Mouse (Mus musculus) heart, adult 2 months (tissue): ENCODE measurements around the gene Gtpbp2. TPM values are rescaled to one million over a fixed set of nuclear protein-coding genes. Genes with fewer than 3 reads are reported as not detected.
A peak's percentile ranks its signal among the peaks of the same experiment; 100 is the strongest.

ENCODE experiments used
- DNase-seq, 2 experiments: peaks; one replicate each; pipeline ENCODE4 v3.0.0; 2021
- H3K27ac ChIP-seq: fragments of 200-600 bp; 2 replicates; pipeline ENCODE4 v1.8.1; 2022
- H3K27me3 ChIP-seq: fragments of 200-500 bp; 2 replicates; pipeline ENCODE4 v1.6.1; 2012; ENCODE audit warnings: mild to moderate bottlenecking, low read length, inconsistent platforms, mixed read lengths; ENCODE audit not compliant: control insufficient read depth, insufficient read depth
- H3K36me3 ChIP-seq: fragments of 200-500 bp; 2 replicates; pipeline ENCODE4 v1.6.1; 2012; ENCODE audit warnings: low read length, inconsistent platforms; ENCODE audit not compliant: control insufficient read depth, insufficient read depth
- H3K4me1 ChIP-seq: fragments of 200-500 bp; 2 replicates; pipeline ENCODE4 v1.6.1; 2011; ENCODE audit warnings: low read length; ENCODE audit not compliant: control insufficient read depth, insufficient read depth
- H3K4me3 ChIP-seq: fragments of 200-600 bp; 2 replicates; pipeline ENCODE4 v1.8.1; 2022
- H3K79me2 ChIP-seq: fragments of 200-500 bp; replicated peaks from 2 replicates; pipeline ENCODE4 v1.6.1; 2012; ENCODE audit warnings: mild to moderate bottlenecking, inconsistent platforms, low read length, moderate library complexity, mixed read lengths; ENCODE audit not compliant: control insufficient read depth, insufficient read depth
- H3K9ac ChIP-seq: fragments of 200-500 bp; 2 replicates; pipeline ENCODE4 v1.6.1; 2012; ENCODE audit warnings: low read depth, mild to moderate bottlenecking, control low read depth, inconsistent platforms, low read length, mixed read lengths
- CTCF ChIP-seq: fragments of 200-600 bp; IDR thresholded peaks from 2 replicates; pipeline ENCODE4 v1.8.1; 2022; ENCODE audit warnings: antibody characterized with exemption, mild to moderate bottlenecking, moderate library complexity
- EP300 ChIP-seq: fragments of 200-500 bp; IDR thresholded peaks from 2 replicates; pipeline ENCODE4 v1.6.1; 2011; ENCODE audit warnings: low read depth, low read length, control low read depth; ENCODE audit not compliant: insufficient read depth
- POLR2A ChIP-seq: fragments of 200-500 bp; IDR thresholded peaks from 2 replicates; pipeline ENCODE4 v1.6.1; 2011; ENCODE audit warnings: mild to moderate bottlenecking, low read depth, low read length, control low read depth; ENCODE audit not compliant: insufficient read depth
- WGBS: fragments of 180-500 bp; shearing (Covaris S2); methylation state at CpG from one replicate; pipeline ENCODE4 v1.1.7; 2018; 5-methylcytosine and 5-hydroxymethylcytosine counted together
- intact Hi-C: fragments of 180-260 bp; cut with DNase I; formaldehyde crosslinking; loops from one replicate; pipeline ENCODE4 v1.15.1; 2025
- polyA plus RNA-seq: library from polyadenylated mRNA; depleted of rRNA; stranded (reverse); fragments of >200 nt; gene quantifications from 2 replicates; pipeline ENCODE4 v1.2.3, GENCODE M21; 2012
- total RNA-seq, 2 experiments: library from RNA; stranded (reverse); gene quantifications; 2 replicates each; pipeline ENCODE4 v1.2.3; 2021

Gene Gtpbp2
- total and polyA plus RNA-seq, 3 experiments, result 55.2 to 94.4 (median 57.3) TPM

DNA sequence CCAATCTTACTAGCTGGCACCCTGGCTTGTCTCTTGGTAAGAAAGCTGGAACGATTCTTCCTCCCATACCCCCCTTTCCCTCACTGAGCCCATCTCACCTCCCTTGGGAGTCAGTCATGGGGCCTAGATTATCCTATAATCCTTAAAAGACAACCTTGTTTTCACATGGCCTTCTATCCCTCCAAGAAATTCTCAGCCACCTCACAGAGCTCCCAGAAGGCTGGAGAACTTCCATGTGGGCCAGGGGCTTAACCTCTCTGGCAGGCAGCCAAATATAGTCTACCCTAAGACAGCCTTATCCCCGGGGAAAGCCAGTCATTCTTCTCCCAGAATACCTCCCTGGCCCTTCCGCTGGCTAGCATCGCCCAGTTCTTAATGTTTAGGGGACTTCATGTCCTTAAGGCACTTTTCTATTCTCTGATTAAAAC, 42.4 kb upstream of the Gtpbp2 start:
- no peak for TF ChIP-seq CTCF
- TF ChIP-seq EP300, result no peak
- Histone ChIP-seq H3K9ac (no peak overlapping the region), H3K4me3 (no peak overlapping the region), H3K79me2 (no peaks in the 10 kb centered on the region), H3K27me3 (no peaks in the 10 kb centered on the region), H3K4me1 (peaks cover 5% of the 10 kb centered on the region), H3K27ac (peak overlapping the region; percentile 36), H3K36me3 (no peaks in the 10 kb centered on the region; the same call in 1 of the 2 replicates)
- intact Hi-C loops, result no loop called here
- WGBS, result 61% methylated on average over 4 of the region's 4 CpGs
- no peak for DNase-seq

DNA sequence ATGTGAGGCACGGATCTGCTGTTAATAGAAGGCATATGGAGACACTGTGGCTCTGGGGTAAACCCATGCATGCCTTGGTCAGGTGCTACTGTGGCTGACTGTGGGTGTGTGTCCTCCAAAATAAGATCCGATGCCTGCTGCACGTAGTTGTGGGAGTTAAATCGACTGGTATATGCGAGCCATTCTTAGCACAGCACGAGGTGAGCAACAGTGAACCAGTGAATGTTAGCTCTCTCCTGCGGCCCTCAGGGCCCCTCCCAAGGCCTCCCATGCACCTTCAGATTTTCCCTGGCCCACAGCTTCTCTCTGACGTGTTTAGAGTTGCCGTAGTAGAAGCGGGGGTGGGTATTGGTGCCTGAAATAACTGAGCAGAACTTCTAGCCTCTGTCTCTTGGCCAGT, 41.2 kb upstream of the Gtpbp2 start:
- Histone ChIP-seq H3K36me3 (no peaks in the 10 kb centered on the region; the same call in 1 of the 2 replicates), H3K27me3 (no peaks in the 10 kb centered on the region), H3K79me2 (no peaks in the 10 kb centered on the region), H3K27ac (peak overlapping the region; percentile 47), H3K4me1 (peaks cover 7% of the 10 kb centered on the region), H3K9ac (no peak overlapping the region), H3K4me3 (no peak overlapping the region)
- DNase-seq, result no peak
- intact Hi-C loops, result loop anchor here (5.0 kb wide), 1 partner anchor 307 kb away; no protein-coding TSS in a partner anchor
- no peak for TF ChIP-seq POLR2A
- TF ChIP-seq EP300, result no peak
- TF ChIP-seq CTCF, result no peak
- WGBS, result 63% methylated on average over 10 of the region's 10 CpGs

DNA sequence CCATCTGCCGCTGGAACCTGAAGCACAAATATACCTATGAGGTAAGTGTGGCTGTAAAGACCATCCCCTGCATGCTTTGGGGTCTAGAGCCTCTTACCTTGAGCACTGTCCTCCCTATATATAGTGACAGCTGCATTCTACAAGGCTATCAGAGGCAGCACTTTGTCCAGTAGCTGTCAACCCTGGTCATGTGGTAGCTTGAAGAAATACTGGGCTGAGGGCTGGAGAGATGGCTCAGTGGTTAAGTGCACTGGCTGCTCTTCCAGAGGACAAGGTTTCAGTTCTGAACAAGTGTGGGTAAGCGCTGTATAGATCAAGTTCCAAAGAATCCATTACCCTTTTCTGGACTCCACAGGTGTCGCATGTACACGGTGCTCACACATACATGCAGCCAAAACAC, 38.0 kb upstream of the Gtpbp2 start:
- peak in 1 of 2 experiments; percentile 21 for DNase-seq
- TF ChIP-seq POLR2A (no peak), CTCF (no peak), EP300 (no peak)
- 88% methylated on average over 4 of the region's 4 CpGs for WGBS
- Histone ChIP-seq H3K36me3 (no peaks in the 10 kb centered on the region; the same call in 1 of the 2 replicates), H3K9ac (no peak overlapping the region), H3K27ac (peak overlapping the region; percentile 89), H3K27me3 (no peaks in the 10 kb centered on the region), H3K4me1 (peaks cover 5% of the 10 kb centered on the region), H3K4me3 (no peak overlapping the region), H3K79me2 (no peaks in the 10 kb centered on the region)
- intact Hi-C loops, result loop anchor here (5.0 kb wide), 1 partner anchor 310 kb away; no protein-coding TSS in a partner anchor

DNA sequence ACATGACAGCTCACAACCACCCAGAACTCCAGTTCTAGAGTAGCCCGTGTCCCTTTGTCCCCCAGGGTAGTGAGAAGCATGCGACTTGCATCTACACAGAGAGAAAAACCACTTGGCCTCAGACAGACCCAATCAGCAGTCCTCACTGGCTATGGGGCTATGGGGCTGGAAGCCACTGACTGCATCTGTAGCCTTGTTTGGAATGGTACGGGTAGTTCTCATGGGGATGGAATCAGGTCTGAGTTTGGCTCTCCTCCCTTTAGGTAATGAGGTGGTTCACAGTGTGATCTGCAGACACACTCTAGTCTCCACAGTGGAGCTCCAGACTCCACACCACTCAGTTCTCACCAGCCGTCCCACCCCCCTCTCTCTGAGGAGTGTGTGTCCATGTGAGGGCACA, 37.5 kb upstream of the Gtpbp2 start:
- intact Hi-C loops, result loop anchor here (5.0 kb wide), 1 partner anchor 311 kb away; no protein-coding TSS in a partner anchor

DNA sequence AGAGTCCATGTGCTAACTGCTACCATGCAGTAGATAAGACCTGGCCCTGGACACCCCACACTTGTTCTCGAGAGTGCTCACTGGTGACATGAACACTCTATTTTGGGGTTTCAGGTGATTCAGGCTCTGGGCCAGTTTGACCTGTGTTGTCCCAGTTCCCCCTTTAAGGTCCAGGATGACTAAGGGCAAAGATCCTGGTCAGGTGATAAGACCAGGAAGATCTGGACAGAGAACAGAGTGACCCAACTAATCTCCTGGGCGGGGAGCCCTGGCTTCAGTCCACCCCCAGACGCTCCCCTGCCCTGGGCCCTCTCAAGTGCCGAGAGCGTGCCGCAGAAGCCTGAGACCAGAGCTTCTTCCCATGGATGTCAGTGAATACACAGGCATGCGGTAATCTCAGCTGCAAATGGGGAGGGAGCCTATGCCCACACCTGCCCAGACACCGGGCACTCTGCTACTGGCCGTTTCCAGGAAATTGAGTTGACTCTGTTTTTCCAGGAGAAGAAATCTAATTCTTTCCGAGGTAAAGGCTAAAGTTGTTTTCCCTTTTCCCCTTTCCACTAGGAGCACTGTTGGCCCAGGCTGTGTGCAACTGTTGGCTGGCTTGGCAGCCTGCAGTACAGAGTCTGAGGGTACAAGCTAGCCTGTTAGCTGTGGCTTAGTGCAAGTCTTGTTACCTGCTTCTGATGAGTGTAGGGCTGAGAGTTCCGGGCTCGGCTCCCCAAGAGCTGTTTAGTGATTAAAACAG, 36.7 kb upstream of the Gtpbp2 start:
- peak overlapping the region; percentile 89 for H3K27ac ChIP-seq
- H3K36me3 ChIP-seq, result no peaks in the 10 kb centered on the region
- DNase-seq, result peak; percentile 57 to 79
- H3K27me3 ChIP-seq, result no peaks in the 10 kb centered on the region
- H3K4me3 ChIP-seq, result peak overlapping the region; percentile 27
- H3K4me1 ChIP-seq, result peaks cover 4% of the 10 kb centered on the region
- intact Hi-C loops, result loop anchor here (5.0 kb wide), 1 partner anchor 312 kb away; no protein-coding TSS in a partner anchor
- peak overlapping the region; percentile 16; the same call in 1 of the 2 replicates for H3K9ac ChIP-seq
- WGBS, result 50% methylated on average over 12 of the region's 12 CpGs
- no peaks in the 10 kb centered on the region for H3K79me2 ChIP-seq
- no peak for TF ChIP-seq POLR2A
- TF ChIP-seq EP300, result peak; percentile 98
- peak; percentile 29; the same call in 1 of the 2 replicates for TF ChIP-seq CTCF

More for the DNA sequence above, 37.5 kb upstream of the Gtpbp2 start:
- TF ChIP-seq CTCF (no peak), EP300 (no peak), POLR2A (no peak)
- H3K4me1 ChIP-seq, result peaks cover 4% of the 10 kb centered on the region
- H3K27me3 ChIP-seq, result no peaks in the 10 kb centered on the region
- WGBS, result 86% methylated on average over 4 of the region's 4 CpGs
- no peak overlapping the region for H3K9ac ChIP-seq
- no peaks in the 10 kb centered on the region; the same call in 1 of the 2 replicates for H3K36me3 ChIP-seq
- peak overlapping the region; percentile 89 for H3K27ac ChIP-seq
- DNase-seq, result peak in 1 of 2 experiments; percentile 24
- no peak overlapping the region for H3K4me3 ChIP-seq
- no peaks in the 10 kb centered on the region for H3K79me2 ChIP-seq

DNA sequence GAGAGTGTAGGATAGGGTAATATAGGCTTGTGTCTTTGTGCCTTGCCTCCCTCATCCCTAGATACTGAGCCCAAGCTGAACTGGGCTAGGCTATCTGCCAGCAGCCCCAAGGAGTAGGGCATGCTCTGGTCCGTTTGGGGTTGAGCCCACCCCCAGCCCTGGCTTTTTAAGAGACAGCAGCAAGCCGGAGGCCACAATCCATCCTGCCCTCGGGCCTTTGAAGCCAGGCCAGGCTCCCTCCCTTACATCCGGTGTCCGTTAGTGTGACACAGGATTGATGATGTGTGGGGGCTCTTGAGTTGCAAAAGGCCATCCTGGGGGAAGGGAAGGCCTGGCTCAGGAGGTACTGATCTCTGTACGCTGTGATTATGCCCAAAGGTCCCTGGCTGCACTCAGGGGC, 34.2 kb upstream of the Gtpbp2 start:
- H3K27me3 ChIP-seq, result no peaks in the 10 kb centered on the region
- intact Hi-C loops, result no loop called here
- no peaks in the 10 kb centered on the region for H3K79me2 ChIP-seq
- H3K27ac ChIP-seq, result no peak overlapping the region; the same call in 1 of the 2 replicates
- peaks cover 5% of the 10 kb centered on the region for H3K4me1 ChIP-seq
- H3K4me3 ChIP-seq, result no peak overlapping the region
- H3K36me3 ChIP-seq, result no peaks in the 10 kb centered on the region
- TF ChIP-seq EP300, result no peak
- no peak for TF ChIP-seq CTCF
- no peak for TF ChIP-seq POLR2A
- no peak overlapping the region for H3K9ac ChIP-seq
- 74% methylated on average over 6 of the region's 6 CpGs for WGBS
- DNase-seq, result no peak
